Mouse (Mus musculus) lung, embryonic 14.5 days (tissue): ENCODE measurements around the gene Cfap97d2. TPM values are rescaled to one million over a fixed set of nuclear protein-coding genes. Genes with fewer than 3 reads are reported as not detected.
"Not testable (repeated sequence)": the region's sequence is repeated elsewhere in the genome, so short reads cannot be mapped to it uniquely, and the experiment has no call there.

Experiments
- ATAC-seq: fragments of 200-750 bp; cut with Nextera tagmentation; 2 replicates; pipeline ENCODE4 v1.8.0; 2017; ENCODE audit warnings: mild to moderate bottlenecking, moderate TSS enrichment, moderate library complexity; ENCODE audit not compliant: insufficient read depth
- DNase-seq: peaks from one replicate; pipeline ENCODE4 v3.0.0-alpha.2; 2015
- H3K27ac ChIP-seq: fragments of 300-500 bp; sonication (generic); 2 replicates; pipeline ENCODE4 v1.5.1; 2014; ENCODE audit warnings: low read depth, mild to moderate bottlenecking, moderate library complexity
- H3K27me3 ChIP-seq: fragments of 300-500 bp; sonication (generic); 2 replicates; pipeline ENCODE4 v1.6.1; 2014; ENCODE audit warnings: low read length, control low read depth; ENCODE audit not compliant: insufficient read depth
- H3K36me3 ChIP-seq: fragments of 300-500 bp; sonication (generic); 2 replicates; pipeline ENCODE4 v1.6.1; 2014; ENCODE audit warnings: control low read depth; ENCODE audit not compliant: insufficient read depth
- H3K4me1 ChIP-seq: fragments of 300-500 bp; sonication (generic); 2 replicates; pipeline ENCODE4 v1.6.1; 2014; ENCODE audit warnings: antibody characterized with exemption, control low read depth; ENCODE audit not compliant: insufficient read depth
- H3K4me2 ChIP-seq: fragments of 300-500 bp; sonication (generic); 2 replicates; pipeline ENCODE4 v1.6.1; 2014; ENCODE audit warnings: mild to moderate bottlenecking
- H3K4me3 ChIP-seq: fragments of 300-500 bp; sonication (generic); 2 replicates; pipeline ENCODE4 v1.5.1; 2014; ENCODE audit warnings: low read depth, low read length
- H3K9ac ChIP-seq: fragments of 300-500 bp; sonication (generic); 2 replicates; pipeline ENCODE4 v1.6.1; 2014
- H3K9me3 ChIP-seq: fragments of 300-500 bp; sonication (generic); 2 replicates; pipeline ENCODE4 v1.6.1; 2016; ENCODE audit warnings: low read depth, low read length, control low read depth
- CTCF ChIP-seq: IDR thresholded peaks from 2 replicates; pipeline ENCODE4 v1.5.1; 2016; ENCODE audit warnings: antibody characterized with exemption, low read depth
- WGBS: fragments of 180-500 bp; shearing (Covaris S2); extraction: QIAGEN DNeasy Blood & Tissue Kit; methylation state at CpG from one replicate; pipeline ENCODE4 v1.1.7; 2014; 5-methylcytosine and 5-hydroxymethylcytosine counted together
- polyA plus RNA-seq: library from polyadenylated mRNA; unstranded; fragments of >200 nt; fragmentation: Nextera tagmentation; extraction: Ambion mirVana; gene quantifications from 2 replicates; pipeline ENCODE4 v1.2.1, GENCODE M21; 2014

The Cfap97d2 gene
- polyA plus RNA-seq, 1 experiment from 2014 or later, result not detected

GRCm38 (mm10) chr8:13740817-13741613 is 35.3 kb downstream of the Cfap97d2 start:
- Histone ChIP-seq H3K4me3 (no peak overlapping the region), H3K27ac (peak overlapping the region; percentile 86), H3K9me3 (no peaks in the 10 kb centered on the region), H3K4me1 (0 out of 2 replicates have a peak, but pooled peaks cover 5% of the 10 kb centered on the region), H3K27me3 (no peaks in the 10 kb centered on the region), H3K36me3 (no peaks in the 10 kb centered on the region), H3K4me2 (peak overlapping the region; percentile 34), H3K9ac (no peak overlapping the region)
- TF ChIP-seq CTCF, result no peak
- no peak for ATAC-seq
- no peak for DNase-seq
- WGBS, result 61% methylated on average over 7 of the region's 7 CpGs

DNA sequence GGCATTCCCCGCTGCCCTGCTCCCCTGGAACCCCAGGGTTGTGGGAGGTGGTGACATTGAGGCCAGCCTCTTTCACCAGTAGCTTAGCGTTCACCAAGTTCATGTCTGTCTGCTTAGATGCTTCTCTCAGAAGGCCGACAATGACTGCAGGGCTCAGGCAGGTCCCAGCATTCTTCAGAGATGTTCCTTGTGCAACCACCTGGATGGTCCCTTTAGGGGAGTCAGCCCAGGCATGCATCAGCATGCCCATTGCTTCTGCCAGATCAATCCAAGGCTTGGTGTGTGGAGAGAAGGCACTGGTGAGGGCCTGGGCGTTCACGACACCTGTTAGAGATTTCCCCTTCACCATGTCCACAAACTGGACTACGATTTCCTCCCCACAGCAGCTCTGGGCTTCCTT is 40.5 kb downstream of the Cfap97d2 start:
- not testable (repeated sequence) for H3K9me3 ChIP-seq, ATAC-seq, H3K27ac ChIP-seq, H3K36me3 ChIP-seq, H3K27me3 ChIP-seq, H3K4me1 ChIP-seq, DNase-seq, H3K9ac ChIP-seq, H3K4me2 ChIP-seq, H3K4me3 ChIP-seq
- 89% methylated on average over 5 of the region's 6 CpGs for WGBS

GRCm38 (mm10) chr8:13747626-13748025 is 41.9 kb downstream of the Cfap97d2 start:
- no peaks in the 10 kb centered on the region for H3K27me3 ChIP-seq
- 17% methylated on average over 3 of the region's 3 CpGs for WGBS

GRCm38 (mm10) chr8:13753680-13754079 is 48.0 kb downstream of the Cfap97d2 start:
- H3K4me3 ChIP-seq, result no peak overlapping the region
- H3K4me1 ChIP-seq, result peaks cover 3% of the 10 kb centered on the region; the same call in 1 of the 2 replicates
- H3K9ac ChIP-seq, result no peak overlapping the region
- H3K27ac ChIP-seq, result no peak overlapping the region
- DNase-seq, result peak; percentile 92
- no peak overlapping the region for H3K4me2 ChIP-seq
- ATAC-seq, result no peak
- H3K36me3 ChIP-seq, result no peaks in the 10 kb centered on the region
- WGBS, result 21% methylated on average over 2 of the region's 2 CpGs
- H3K27me3 ChIP-seq, result no peaks in the 10 kb centered on the region
- peak; percentile 85 for TF ChIP-seq CTCF
- no peaks in the 10 kb centered on the region; the same call in 1 of the 2 replicates for H3K9me3 ChIP-seq

More at GRCm38 (mm10) chr8:13747626-13748025, 41.9 kb downstream of the Cfap97d2 start:
- no peak for ATAC-seq
- Histone ChIP-seq H3K27ac (no peak overlapping the region), H3K4me2 (no peak overlapping the region), H3K4me1 (no peaks in the 10 kb centered on the region), H3K9me3 (no peaks in the 10 kb centered on the region), H3K4me3 (no peak overlapping the region), H3K36me3 (no peaks in the 10 kb centered on the region), H3K9ac (no peak overlapping the region)
- TF ChIP-seq CTCF, result no peak
- peak; percentile 28 for DNase-seq

DNA sequence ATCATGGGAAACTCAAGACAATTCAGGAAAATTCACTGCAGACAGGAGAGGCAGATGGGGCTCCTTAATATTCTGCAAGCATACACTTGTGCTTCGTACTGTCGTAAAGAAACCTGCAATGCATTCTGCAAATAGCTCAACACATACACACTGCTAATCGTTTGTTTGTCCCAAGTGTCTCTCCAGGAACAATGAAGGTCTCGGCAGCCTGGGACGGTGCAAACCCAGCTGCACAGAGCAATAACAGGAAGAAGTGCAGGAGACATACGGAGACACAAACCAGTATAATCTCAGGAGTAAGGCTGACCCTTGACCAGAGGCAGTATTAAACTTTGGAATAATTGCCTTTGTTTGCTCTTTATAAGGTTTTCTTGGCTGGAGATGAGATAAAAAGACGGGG is 50.8 kb downstream of the Cfap97d2 start:
- TF ChIP-seq CTCF, result no peak
- peak overlapping the region; percentile 75 for H3K4me2 ChIP-seq
- peaks cover 3% of the 10 kb centered on the region; the same call in 1 of the 2 replicates for H3K4me1 ChIP-seq
- no peaks in the 10 kb centered on the region; the same call in 1 of the 2 replicates for H3K9me3 ChIP-seq
- peak overlapping the region; percentile 97; the same call in 1 of the 2 replicates for H3K9ac ChIP-seq
- 31% methylated on average over 7 of the region's 7 CpGs for WGBS
- peak overlapping the region; percentile 92; the same call in 1 of the 2 replicates for H3K27ac ChIP-seq
- ATAC-seq (peak; percentile 60), DNase-seq (peak; percentile 82)
- 0 out of 2 replicates have a peak overlapping the region, but pooled peaks have one; percentile 99 for H3K4me3 ChIP-seq
- H3K36me3 ChIP-seq, result peaks cover 21% of the 10 kb centered on the region
- no peaks in the 10 kb centered on the region for H3K27me3 ChIP-seq

DNA sequence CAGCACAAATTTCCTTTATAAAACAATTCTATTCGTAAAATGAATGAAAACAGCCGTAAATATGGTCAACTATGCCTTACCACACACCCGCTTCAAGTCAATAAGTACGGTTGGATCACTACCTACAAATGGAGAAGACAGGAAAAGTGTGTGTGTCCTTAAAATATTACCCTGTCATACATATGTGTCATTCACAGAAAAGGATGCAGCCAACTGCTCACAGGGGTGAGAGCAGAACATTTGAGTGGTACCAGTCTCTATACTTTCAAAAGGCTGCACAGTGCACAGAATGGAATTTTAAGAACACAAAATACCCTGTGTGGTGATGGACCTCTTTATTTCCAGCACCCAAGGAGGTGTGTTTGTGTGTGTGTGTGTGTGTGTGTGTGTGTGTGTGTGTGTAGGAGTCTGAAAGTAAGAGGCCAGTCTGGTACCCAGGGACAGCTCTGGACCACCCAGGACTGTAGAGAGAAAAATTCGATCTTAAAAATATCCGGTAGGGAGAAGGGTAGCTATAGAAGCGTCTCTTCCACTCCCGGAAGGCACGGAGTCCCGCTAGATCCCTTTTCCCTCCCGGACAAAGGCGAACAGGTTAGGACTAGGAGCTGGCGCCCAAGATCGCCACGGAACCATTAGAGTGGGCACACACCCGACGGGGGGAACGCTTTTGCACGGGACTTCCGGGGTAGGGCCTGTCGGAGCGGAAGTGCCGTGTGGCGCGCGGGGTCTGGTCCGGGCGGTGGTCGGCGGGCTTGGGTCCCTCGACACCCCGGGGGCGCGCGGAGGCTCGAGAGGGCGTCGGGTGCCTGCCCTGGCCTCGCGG is 51.5 kb downstream of the Cfap97d2 start, which contains the start of gene Cdc16:
Gene Cdc16 (plus strand): TSS at position 695 of the 823 bp plus-strand sequence.
- H3K4me2 ChIP-seq, result peak within 1 kb of the TSS; percentile 75
- ATAC-seq (peak; percentile 96), DNase-seq (peak; percentile 96)
- peaks cover 27% of the 10 kb centered on the region for H3K36me3 ChIP-seq
- peak within 1 kb of the TSS; percentile 99 for H3K4me3 ChIP-seq
- no peaks in the 10 kb centered on the region for H3K27me3 ChIP-seq
- peak within 1 kb of the TSS; percentile 97 for H3K9ac ChIP-seq
- peaks cover 3% of the 10 kb centered on the region; the same call in 1 of the 2 replicates for H3K4me1 ChIP-seq
- TF ChIP-seq CTCF, result no peak
- H3K27ac ChIP-seq, result peak within 1 kb of the TSS; percentile 92
- 4% methylated on average over 40 of the region's 40 CpGs for WGBS
- H3K9me3 ChIP-seq, result no peaks in the 10 kb centered on the region; the same call in 1 of the 2 replicates
